Mouse (Mus musculus): ENCODE data around the gene Hdac9. TPM values are rescaled to one million over a fixed set of nuclear protein-coding genes. Genes with fewer than 3 reads are reported as not detected.

The Hdac9 gene
- polyA plus RNA-seq, 1 experiment from 2014 or later: 14.8 TPM

DNA sequence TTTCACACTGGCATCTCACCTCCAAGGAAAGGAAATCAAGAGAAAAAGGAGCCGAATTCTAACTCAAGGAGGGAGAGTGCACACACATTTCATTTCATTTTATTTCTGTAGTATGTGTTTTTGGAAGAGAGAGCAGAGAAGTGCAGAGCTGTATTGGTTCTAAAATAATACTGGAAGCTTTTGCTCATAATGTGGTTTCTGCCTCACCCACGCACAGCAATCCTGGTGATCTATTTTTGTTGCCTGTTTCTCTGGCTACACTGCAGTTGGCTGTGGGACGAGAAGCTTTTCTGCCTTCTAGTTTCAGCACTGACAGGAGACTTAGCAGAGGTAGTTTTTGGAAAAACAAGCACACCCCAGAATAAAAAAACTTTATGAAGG, 387.7 kb downstream of the Hdac9 start:
- H3K27ac ChIP-seq: peak overlapping the region; percentile 88
- no peaks in the 10 kb centered on the region for H3K27me3 ChIP-seq (ENCODE audit: insufficient read depth, poor library complexity, severe bottlenecking)
- H3K36me3 ChIP-seq: no peaks in the 10 kb centered on the region
- peaks cover 10% of the 10 kb centered on the region; the same call in 1 of the 2 replicates for H3K4me1 ChIP-seq
- H3K4me3 ChIP-seq: peak overlapping the region; percentile 57
- DNase-seq (ENCODE audit: low spot score): no peak
- 29% methylated on average over 3 of the region's 3 CpGs for WGBS
- no peaks in the 10 kb centered on the region for H3K9me3 ChIP-seq

- H3K4me1 ChIP-seq: peaks cover 14% of the 10 kb centered on the region; the same call in 1 of the 2 replicates
- no peak for DNase-seq (ENCODE audit: low spot score)
- 20% methylated on average over 11 of the region's 11 CpGs for WGBS
- H3K27ac ChIP-seq: peak overlapping the region; percentile 88
- H3K36me3 ChIP-seq: no peaks in the 10 kb centered on the region
- no peaks in the 10 kb centered on the region for H3K27me3 ChIP-seq (ENCODE audit: insufficient read depth, poor library complexity, severe bottlenecking)
- H3K4me3 ChIP-seq: peak overlapping the region; percentile 57
- no peaks in the 10 kb centered on the region for H3K9me3 ChIP-seq
Observed at GRCm38 (mm10) chr12:34528201-34529164, 388.4 kb downstream of the Hdac9 start.

GRCm38 (mm10) chr12:34527761-34528160, 389.1 kb downstream of the Hdac9 start:
- DNase-seq (ENCODE audit: low spot score): no peak
- Histone ChIP-seq H3K36me3 (no peaks in the 10 kb centered on the region), H3K27ac (peak overlapping the region; percentile 88), H3K9me3 (no peaks in the 10 kb centered on the region), H3K4me3 (peak overlapping the region; percentile 57), H3K27me3 (ENCODE audit: insufficient read depth, poor library complexity, severe bottlenecking) (no peaks in the 10 kb centered on the region), H3K4me1 (peaks cover 14% of the 10 kb centered on the region; the same call in 1 of the 2 replicates)
- 42% methylated on average over 4 of the region's 4 CpGs for WGBS

DNA sequence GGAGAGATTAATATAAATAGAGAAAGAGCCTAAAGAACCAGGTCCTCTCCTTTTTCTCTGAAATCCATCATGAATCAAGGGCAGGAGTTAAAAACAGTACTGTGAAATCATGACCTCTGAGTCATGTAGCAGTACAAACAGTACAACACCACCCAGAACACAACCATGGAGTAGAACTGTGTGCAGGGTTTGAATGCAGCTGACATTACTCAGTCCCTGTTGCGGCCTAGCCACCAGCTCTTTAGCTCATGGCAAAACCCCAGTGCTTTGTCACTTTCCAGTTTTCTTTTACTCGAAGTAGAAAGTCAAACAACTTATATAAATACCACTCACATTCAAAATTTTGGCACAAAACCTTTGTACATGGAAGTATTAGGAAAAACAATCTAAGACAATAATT, 395.4 kb downstream of the Hdac9 start:
- H3K27ac ChIP-seq: peak overlapping the region; percentile 3; the same call in 1 of the 2 replicates
- H3K36me3 ChIP-seq: no peaks in the 10 kb centered on the region
- no peaks in the 10 kb centered on the region for H3K9me3 ChIP-seq
- H3K27me3 ChIP-seq (ENCODE audit: insufficient read depth, poor library complexity, severe bottlenecking): no peaks in the 10 kb centered on the region
- peaks cover 22% of the 10 kb centered on the region; the same call in 1 of the 2 replicates for H3K4me1 ChIP-seq
- 81% methylated on average over 2 of the region's 2 CpGs for WGBS
- DNase-seq (ENCODE audit: low spot score): no peak
- H3K4me3 ChIP-seq: no peak overlapping the region

DNA sequence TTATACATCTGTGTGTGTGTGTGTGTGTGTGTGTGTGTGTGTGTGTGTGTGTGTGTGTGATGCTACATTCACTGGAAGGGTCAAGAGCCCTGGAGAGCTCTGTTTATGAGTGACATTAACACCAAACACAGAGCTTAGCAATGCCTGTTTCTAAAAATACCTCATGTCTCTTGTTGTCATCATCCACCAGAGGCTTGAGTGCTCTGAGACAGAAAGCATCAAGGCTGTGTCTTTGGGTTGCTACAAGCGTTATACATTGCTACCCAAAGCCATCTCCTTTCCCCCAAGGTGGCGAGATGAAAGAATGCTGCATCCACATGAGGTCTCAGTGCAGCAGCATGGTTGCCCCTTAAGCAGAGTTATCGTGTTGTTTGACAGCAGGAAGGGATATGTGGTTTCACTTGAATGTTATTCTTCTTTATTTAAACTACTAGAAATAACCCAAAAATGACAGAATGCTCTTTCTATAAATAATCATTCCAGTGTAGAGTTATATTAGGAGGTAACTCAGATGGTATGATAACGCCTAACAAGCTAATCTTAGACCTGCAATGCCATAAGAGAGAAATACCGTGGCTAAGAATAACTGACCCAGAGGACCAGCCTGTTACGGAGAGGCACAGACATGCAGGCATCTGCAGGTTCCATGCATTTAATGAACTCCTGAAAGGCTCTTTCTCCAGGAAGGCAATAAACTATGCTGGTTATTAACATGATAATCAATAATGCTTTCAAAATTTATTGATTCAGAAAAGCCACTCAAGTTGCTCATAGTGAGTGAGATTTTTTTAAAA, 399.9 kb downstream of the Hdac9 start:
- Histone ChIP-seq H3K9me3 (no peaks in the 10 kb centered on the region), H3K36me3 (no peaks in the 10 kb centered on the region), H3K4me3 (peak overlapping the region; percentile 36), H3K27me3 (ENCODE audit: insufficient read depth, poor library complexity, severe bottlenecking) (no peaks in the 10 kb centered on the region), H3K4me1 (peaks cover 14% of the 10 kb centered on the region; the same call in 1 of the 2 replicates), H3K27ac (peak overlapping the region; percentile 78)
- DNase-seq (ENCODE audit: low spot score): peak; percentile 83
- WGBS: 38% methylated on average over 6 of the region's 6 CpGs

DNA sequence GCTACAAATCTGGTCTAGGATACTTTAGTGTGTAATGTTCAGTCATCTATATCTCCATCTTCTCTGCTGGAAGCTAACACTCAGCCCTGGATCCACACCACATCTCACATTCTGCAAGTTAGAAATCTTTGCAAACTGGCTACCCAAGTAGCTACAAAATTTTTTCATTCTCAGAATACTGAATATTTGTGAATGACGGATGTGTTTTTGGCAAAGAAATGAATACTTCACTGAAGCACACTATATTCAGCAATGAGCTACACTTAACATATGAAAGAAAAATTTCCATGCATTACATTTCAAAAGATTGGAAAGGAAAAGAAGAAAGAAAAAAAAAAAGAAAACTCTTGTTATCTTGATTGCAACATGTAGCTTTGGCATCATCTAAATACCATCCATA, 410.6 kb downstream of the Hdac9 start:
- H3K4me3 ChIP-seq: no peak overlapping the region
- DNase-seq (ENCODE audit: low spot score): no peak
- H3K27me3 ChIP-seq (ENCODE audit: insufficient read depth, poor library complexity, severe bottlenecking): no peaks in the 10 kb centered on the region
- H3K36me3 ChIP-seq: no peaks in the 10 kb centered on the region
- H3K9me3 ChIP-seq: no peaks in the 10 kb centered on the region
- no peaks in the 10 kb centered on the region for H3K4me1 ChIP-seq
- 93% methylated on average over 1 of the region's 1 CpGs for WGBS
- no peak overlapping the region for H3K27ac ChIP-seq

DNA sequence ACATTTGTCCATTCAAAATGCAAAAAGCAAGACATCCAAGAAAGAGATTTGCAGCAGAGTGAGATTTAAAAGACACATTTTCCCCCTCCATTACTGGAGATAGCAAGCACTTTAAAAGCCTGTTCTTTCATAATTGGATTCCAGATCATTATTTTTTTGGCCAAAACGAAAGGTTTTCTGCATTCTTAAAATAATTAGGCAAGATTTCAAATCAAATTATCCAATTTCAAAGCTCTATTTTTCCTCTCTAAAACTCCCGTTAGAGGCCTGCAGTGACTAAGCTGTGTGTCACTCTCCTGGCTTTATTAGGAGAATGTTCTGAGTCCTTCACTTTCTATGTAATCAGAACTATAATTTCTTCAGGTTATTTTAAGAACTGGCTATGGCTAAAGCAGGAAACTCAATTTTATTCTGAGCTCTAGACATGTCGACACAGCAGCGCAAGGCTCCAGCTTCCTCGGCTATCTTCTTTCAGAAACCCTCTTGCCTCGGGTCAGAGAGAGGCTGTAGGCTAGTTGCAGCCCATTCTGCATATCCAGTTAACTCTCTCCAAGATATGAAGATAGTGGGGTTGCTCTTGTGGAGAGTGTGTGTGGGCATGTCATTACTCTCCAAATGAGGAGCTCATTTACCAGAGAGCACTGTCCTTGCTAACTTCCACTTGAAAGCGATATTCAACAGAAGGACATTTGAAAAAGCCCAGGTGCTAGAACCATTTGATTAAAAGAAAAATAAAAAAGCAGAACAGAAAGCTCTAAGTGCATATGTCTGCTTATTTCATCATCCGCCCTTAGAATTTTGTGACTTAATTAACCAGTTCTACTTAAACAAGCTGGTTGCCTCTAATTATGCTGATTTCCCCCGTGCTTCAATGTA, 417.9 kb downstream of the Hdac9 start:
- Histone ChIP-seq H3K4me3 (no peak overlapping the region), H3K4me1 (peaks cover 12% of the 10 kb centered on the region), H3K36me3 (no peaks in the 10 kb centered on the region), H3K27me3 (ENCODE audit: insufficient read depth, poor library complexity, severe bottlenecking) (no peaks in the 10 kb centered on the region), H3K27ac (peak overlapping the region; percentile 56; the same call in 1 of the 2 replicates), H3K9me3 (no peaks in the 10 kb centered on the region)
- 50% methylated on average over 9 of the region's 9 CpGs for WGBS
- DNase-seq (ENCODE audit: low spot score): no peak

DNA sequence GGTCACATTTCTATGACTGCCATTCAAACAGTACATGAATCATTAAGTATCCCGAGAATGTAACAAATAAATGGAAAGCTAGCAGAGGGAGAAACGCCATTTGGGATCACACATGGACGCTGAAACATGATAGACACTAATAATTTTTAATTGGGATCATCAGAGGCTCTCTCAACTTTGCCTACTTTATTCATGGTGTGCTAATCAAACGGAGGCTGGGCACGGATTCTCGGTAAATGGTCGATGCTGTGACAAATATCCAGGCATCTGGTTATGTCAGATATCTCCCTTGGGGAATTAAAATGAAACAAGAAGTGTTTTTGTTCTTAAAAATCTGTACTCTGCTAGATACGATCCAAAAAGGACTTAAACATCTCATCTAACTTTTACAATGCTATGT, 418.6 kb downstream of the Hdac9 start:
- Histone ChIP-seq H3K4me3 (no peak overlapping the region), H3K36me3 (no peaks in the 10 kb centered on the region), H3K27ac (no peak overlapping the region), H3K4me1 (peaks cover 12% of the 10 kb centered on the region), H3K9me3 (no peaks in the 10 kb centered on the region), H3K27me3 (ENCODE audit: insufficient read depth, poor library complexity, severe bottlenecking) (no peaks in the 10 kb centered on the region)
- 84% methylated on average over 8 of the region's 8 CpGs for WGBS
- no peak for DNase-seq (ENCODE audit: low spot score)

DNA sequence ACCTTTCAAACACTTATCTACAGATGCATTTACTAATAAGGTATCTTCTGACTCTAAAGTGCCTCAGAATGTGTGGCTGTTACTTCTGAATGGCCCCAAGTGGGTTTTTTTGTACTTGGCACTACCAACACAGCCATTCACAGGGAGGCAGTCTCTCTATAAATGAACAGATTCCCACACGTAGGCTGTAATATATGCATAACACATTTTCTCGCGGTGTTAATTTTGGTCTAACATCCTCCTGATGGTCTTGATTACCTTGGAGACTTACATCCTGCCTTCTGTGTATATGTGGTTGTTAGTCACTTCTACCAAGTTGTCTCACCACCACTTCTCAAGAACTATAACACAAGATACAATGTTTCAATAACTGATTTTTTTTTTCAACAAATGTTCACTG, 419.2 kb downstream of the Hdac9 start:
- Histone ChIP-seq H3K4me3 (no peak overlapping the region), H3K36me3 (no peaks in the 10 kb centered on the region), H3K27me3 (ENCODE audit: insufficient read depth, poor library complexity, severe bottlenecking) (no peaks in the 10 kb centered on the region), H3K27ac (no peak overlapping the region), H3K4me1 (peaks cover 12% of the 10 kb centered on the region), H3K9me3 (no peaks in the 10 kb centered on the region)
- no peak for DNase-seq (ENCODE audit: low spot score)
- 90% methylated on average over 3 of the region's 3 CpGs for WGBS

DNA sequence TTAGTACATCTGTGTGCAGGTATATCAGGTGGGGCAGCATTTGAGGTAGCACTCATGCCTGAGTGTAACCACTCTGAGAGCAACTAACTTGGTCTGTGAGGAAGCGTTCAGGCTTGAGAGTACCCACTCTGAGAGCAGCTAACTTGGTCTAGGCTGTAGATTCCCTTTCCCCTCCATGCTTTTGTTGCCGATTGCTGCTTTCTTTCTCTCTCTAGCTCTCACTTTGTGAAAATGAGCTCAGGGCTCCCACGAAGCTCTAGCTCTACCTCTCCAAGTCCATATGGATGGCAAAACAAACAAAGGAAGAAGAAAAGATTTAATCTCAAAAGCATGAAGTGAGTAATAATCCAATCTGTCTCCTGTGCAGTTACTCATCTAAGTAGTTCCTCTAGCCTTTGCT, 421.0 kb downstream of the Hdac9 start:
- Histone ChIP-seq H3K27ac (no peak overlapping the region), H3K27me3 (ENCODE audit: insufficient read depth, poor library complexity, severe bottlenecking) (no peaks in the 10 kb centered on the region), H3K36me3 (no peaks in the 10 kb centered on the region), H3K4me1 (peaks cover 12% of the 10 kb centered on the region), H3K4me3 (no peak overlapping the region), H3K9me3 (no peaks in the 10 kb centered on the region)
- 53% methylated on average over 3 of the region's 3 CpGs for WGBS
- no peak for DNase-seq (ENCODE audit: low spot score)

- no peak for DNase-seq (ENCODE audit: low spot score)
- Histone ChIP-seq H3K9me3 (no peaks in the 10 kb centered on the region), H3K27ac (no peak overlapping the region), H3K4me3 (no peak overlapping the region), H3K36me3 (no peaks in the 10 kb centered on the region), H3K4me1 (peaks cover 4% of the 10 kb centered on the region; the same call in 1 of the 2 replicates), H3K27me3 (ENCODE audit: insufficient read depth, poor library complexity, severe bottlenecking) (no peaks in the 10 kb centered on the region)
Observed at GRCm38 (mm10) chr12:34489629-34490028, 427.3 kb downstream of the Hdac9 start.

GRCm38 (mm10) chr12:34487666-34488065, 429.2 kb downstream of the Hdac9 start:
- no peak overlapping the region for H3K27ac ChIP-seq
- H3K9me3 ChIP-seq: no peaks in the 10 kb centered on the region
- no peaks in the 10 kb centered on the region for H3K27me3 ChIP-seq (ENCODE audit: insufficient read depth, poor library complexity, severe bottlenecking)
- no peaks in the 10 kb centered on the region for H3K36me3 ChIP-seq
- DNase-seq (ENCODE audit: low spot score): no peak
- H3K4me1 ChIP-seq: peaks cover 4% of the 10 kb centered on the region; the same call in 1 of the 2 replicates
- no peak overlapping the region for H3K4me3 ChIP-seq
- 86% methylated on average over 1 of the region's 1 CpGs for WGBS
